Mouse (Mus musculus): ENCODE results near the gene Rpl37a.

- no peak for TF ChIP-seq CTCF (IDR thresholded peaks at IDR 0.05; ENCODE audit: insufficient read depth, low read length)
- TF ChIP-seq POLR2A (IDR thresholded peaks at IDR 0.05; ENCODE audit: borderline replicate concordance, extremely low read depth, low read depth, low read length), result no peak
Measured at GRCm38 (mm10) chr1:72673070-72673469, 38.0 kb upstream of the Rpl37a start.

All from lung, adult 2 months (tissue).